11 mouse cellular contexts compared by ENCODE assay signal in the genomic region with DNA sequence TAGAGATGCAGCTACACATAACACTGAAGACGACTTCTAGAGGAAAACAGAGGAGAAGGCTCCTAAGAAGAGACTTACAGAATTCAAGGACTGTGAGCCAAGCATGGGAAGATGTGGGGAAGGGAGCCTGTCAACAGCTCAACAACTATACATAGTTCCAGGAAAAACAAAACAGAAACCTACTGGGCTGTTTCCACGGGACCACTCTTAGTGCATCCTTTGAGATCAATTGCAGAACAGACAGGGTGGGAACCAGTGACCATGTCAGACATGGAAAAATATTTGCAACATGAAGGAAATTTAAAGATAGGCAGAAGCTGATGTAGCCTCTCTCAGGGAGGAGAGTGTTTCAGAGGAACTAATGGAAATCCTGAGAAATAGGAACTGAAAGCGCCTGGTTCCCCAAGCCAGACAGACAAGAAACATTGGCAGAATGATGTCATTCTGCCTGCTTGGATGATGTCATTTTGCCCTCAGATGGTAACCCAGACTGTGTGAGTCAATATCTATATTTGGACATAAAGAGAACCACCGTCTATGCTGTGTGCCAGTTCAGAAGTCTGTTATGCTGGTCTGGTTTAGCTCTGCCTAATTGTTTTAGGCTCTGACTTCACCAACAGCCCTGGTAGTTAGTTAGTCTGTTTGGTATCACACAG. TPM values are rescaled to one million over a fixed set of nuclear protein-coding genes. Genes with fewer than 3 reads are reported as not detected.
DNase-seq lines count a peak whose midpoint lies in the region; ATAC-seq lines count a peak whose summit lies in the region.
"Had no signal": no experiment of that assay in that cellular context is flagged by ENCODE, and none has a peak within 500 bp of the region (broad histone marks: within the 10 kb centered on the region; RNA-seq: fewer than 3 reads in every experiment).

No protein-coding gene starts in this region.

- H3K4me3 ChIP-seq in forebrain, embryonic 11.5 days (ENCODE audit: low read depth, low read length) = no peak overlapping the region

- no peak overlapping the region for H3K9ac ChIP-seq in forebrain, embryonic 11.5 days (ENCODE audit: low read length)
- H3K9ac ChIP-seq: forebrain, postnatal 0 days had no signal

- H3K27ac ChIP-seq in forebrain, embryonic 11.5 days (ENCODE audit: low read depth, low read length) = no peak overlapping the region

- peak; percentile 82 for ATAC-seq in common myeloid progenitor, adult 5-6 weeks (replicated peaks; ENCODE audit: low read depth, poor library complexity, severe bottlenecking)
- ATAC-seq in forebrain, embryonic 11.5 days (replicated peaks; ENCODE audit: low FRiP score) = no peak
- ATAC-seq: forebrain, postnatal 0 days; inflammation-experienced regulatory T-cells, adult 6 months had no signal

- H3K4me1 ChIP-seq in forebrain, embryonic 11.5 days (replicated peaks; ENCODE audit: control insufficient read depth, insufficient read depth, low read length) = no peaks in the 10 kb centered on the region

- no peaks in the 10 kb centered on the region for H3K9me3 ChIP-seq in forebrain, embryonic 11.5 days (ENCODE audit: control insufficient read depth, low read length)

- DNase-seq in heart, adult 9 months (ENCODE audit: low spot score in 2 of 2) = peak; percentile 38 to 65
- DNase-seq in heart, postnatal 10 days = no peak
- DNase-seq in 3T3-L1 (ENCODE audit: low read depth, low spot score) = peak; percentile 86
- peak; percentile 51 for DNase-seq in lung, postnatal 25 days (ENCODE audit: low spot score)
- no peak for DNase-seq in forebrain, embryonic 11.5 days (ENCODE audit: low spot score)
- no peak for DNase-seq in left cerebral cortex, postnatal 36 days (ENCODE audit: low spot score in 2 of 2)
- DNase-seq in testis, postnatal 14 days (ENCODE audit: low spot score) = no peak
- DNase-seq: forebrain, postnatal 0 days had no signal

- H3K27me3 ChIP-seq in forebrain, embryonic 11.5 days (ENCODE audit: control insufficient read depth, insufficient read depth, low read length) = no peaks in the 10 kb centered on the region

- intact Hi-C loops in heart, postnatal 10 days (cut with DNase I) = no loop called here
- intact Hi-C loops in left cerebral cortex, postnatal 36 days (cut with DNase I) = no loop called here

- H3K36me3 ChIP-seq in forebrain, embryonic 11.5 days (ENCODE audit: control insufficient read depth, insufficient read depth, low read length) = no peaks in the 10 kb centered on the region

- WGBS in forebrain, embryonic 11.5 days = 83% methylated on average over 4 of the region's 4 CpGs

- H3K4me2 ChIP-seq in forebrain, embryonic 11.5 days (ENCODE audit: low read depth, low read length, severe bottlenecking) = no peak overlapping the region
- H3K4me2 ChIP-seq: midbrain, embryonic 11.5 days had no signal

RNA-seq across cellular contexts. Expression of gene Tm7sf3, which starts 32.4 kb away (rescaled TPM):
- total RNA-seq in heart, postnatal 10 days (2021) = 10 to 100 TPM; 23.4 to 27.1 TPM
- total RNA-seq in common myeloid progenitor, adult 5-6 weeks (2017) = 51.9 and 55.6 TPM in 2 replicates
- polyA plus RNA-seq in forebrain, embryonic 11.5 days (2014; fragmentation: Nextera tagmentation; extraction: Ambion mirVana) = 25.4 and 26.5 TPM in 2 replicates
- total RNA-seq in left cerebral cortex, postnatal 36 days (2021) = 10 to 100 TPM; 27.2 to 31.5 TPM

RNA-seq across cellular contexts. Expression of gene Med21, which starts 32.7 kb away (rescaled TPM):
- total RNA-seq in heart, postnatal 10 days (2021) = 10 to 100 TPM; 53.8 to 59.7 TPM
- total RNA-seq in common myeloid progenitor, adult 5-6 weeks (2017) = 59.5 and 75.1 TPM in 2 replicates
- polyA plus RNA-seq in forebrain, embryonic 11.5 days (2014; fragmentation: Nextera tagmentation; extraction: Ambion mirVana) = 120 and 132 TPM in 2 replicates
- 10 to 100 TPM; 39.1 to 43.6 TPM for total RNA-seq in left cerebral cortex, postnatal 36 days (2021)

RNA-seq across cellular contexts. Expression of gene Stk38l, which starts 49.8 kb away (rescaled TPM):
- 10 to 100 TPM; 18.7 to 19.1 TPM for total RNA-seq in heart, postnatal 10 days (2021)
- 1.3 and 2.9 TPM in 2 replicates for total RNA-seq in common myeloid progenitor, adult 5-6 weeks (2017)
- polyA plus RNA-seq in forebrain, embryonic 11.5 days (2014; fragmentation: Nextera tagmentation; extraction: Ambion mirVana) = 17.7 and 19.0 TPM in 2 replicates
- 10 to 100 TPM; 23.3 to 23.9 TPM for total RNA-seq in left cerebral cortex, postnatal 36 days (2021)

Comparison
In these comparisons a context has a peak if more than half of its experiments do, and no peak if none do; other contexts are left out.
1. DNase-seq: peak in heart, adult 9 months (2 of 2), 3T3-L1 (single experiment) and lung, postnatal 25 days (single experiment); none in heart, postnatal 10 days (0 of 2), forebrain, embryonic 11.5 days (single experiment), left cerebral cortex, postnatal 36 days (0 of 2) and testis, postnatal 14 days (single experiment).